Mouse (Mus musculus) adrenal gland, adult 2 months (tissue): ENCODE results near the gene Spata25. TPM values are rescaled to one million over a fixed set of nuclear protein-coding genes. Genes with fewer than 3 reads are reported as not detected.
"Not testable (repeated sequence)": the region's sequence is repeated elsewhere in the genome, so short reads cannot be mapped to it uniquely, and the experiment has no call there.

Source experiments
- DNase-seq: peaks from one replicate; pipeline ENCODE4 v3.0.0; 2021
- polyA plus RNA-seq: library from polyadenylated mRNA; depleted of rRNA; stranded (reverse); fragments of >200 nt; gene quantifications from 2 replicates; pipeline ENCODE4 v1.2.3, GENCODE M21; 2012
- total RNA-seq, 2 experiments: library from RNA; stranded (reverse); gene quantifications; 2 replicates each; pipeline ENCODE4 v1.2.3; 2021

The Spata25 gene
- total and polyA plus RNA-seq, 3 experiments, result not detected

GRCm38 (mm10) chr2:164804533-164805331 lies 23.6 kb downstream of the Spata25 start, which contains the start of the genes Acot8 and Zswim3:
Gene Acot8, minus strand, starts transcription at chr2:164804882.
Gene Zswim3, plus strand, starts transcription at chr2:164805098.
- DNase-seq, result peak; percentile 98

- no peak for DNase-seq
Measured at GRCm38 (mm10) chr2:164803921-164804313, 24.4 kb downstream of the Spata25 start.

GRCm38 (mm10) chr2:164803201-164803920 lies 25.0 kb downstream of the Spata25 start:
- no peak for DNase-seq

GRCm38 (mm10) chr2:164800252-164801004 lies 27.9 kb downstream of the Spata25 start:
- DNase-seq, result no peak

GRCm38 (mm10) chr2:164798554-164798953 lies 29.8 kb downstream of the Spata25 start:
- not testable (repeated sequence) for DNase-seq

GRCm38 (mm10) chr2:164795868-164796267 lies 32.5 kb downstream of the Spata25 start:
- peak; percentile 63 for DNase-seq

- DNase-seq, result peak; percentile 91
Measured at GRCm38 (mm10) chr2:164794293-164794692, 34.0 kb downstream of the Spata25 start.

GRCm38 (mm10) chr2:164793772-164794171 lies 34.6 kb downstream of the Spata25 start:
- no peak for DNase-seq

GRCm38 (mm10) chr2:164793236-164793635 lies 35.1 kb downstream of the Spata25 start:
- DNase-seq, result peak; percentile 73

- DNase-seq, result peak; percentile 72
Measured at GRCm38 (mm10) chr2:164792400-164793190, 35.7 kb downstream of the Spata25 start.

GRCm38 (mm10) chr2:164791841-164792261 lies 36.5 kb downstream of the Spata25 start:
- no peak for DNase-seq

GRCm38 (mm10) chr2:164790451-164790850 lies 37.9 kb downstream of the Spata25 start:
- DNase-seq, result peak; percentile 60

GRCm38 (mm10) chr2:164788411-164788810 lies 39.9 kb downstream of the Spata25 start:
- no peak for DNase-seq

- DNase-seq, result no peak
Measured at GRCm38 (mm10) chr2:164787779-164788178, 40.6 kb downstream of the Spata25 start.

GRCm38 (mm10) chr2:164787032-164787431 lies 41.3 kb downstream of the Spata25 start:
- DNase-seq, result no peak

GRCm38 (mm10) chr2:164786388-164786885 lies 41.9 kb downstream of the Spata25 start:
- DNase-seq, result no peak

GRCm38 (mm10) chr2:164785481-164786387 lies 42.6 kb downstream of the Spata25 start, which contains the start of gene Snx21:
Gene Snx21, plus strand, starts transcription at chr2:164785823.
- DNase-seq, result peak; percentile 98

- peak; percentile 44 for DNase-seq
Measured at GRCm38 (mm10) chr2:164784869-164785420, 43.4 kb downstream of the Spata25 start.

- no peak for DNase-seq
Measured at GRCm38 (mm10) chr2:164783926-164784581, 44.3 kb downstream of the Spata25 start.
